ENCODE assay signal across 9 mouse cellular contexts in genomic region chr8:120595963-120596362, GRCm38 (mm10). TPM values are rescaled to one million over a fixed set of nuclear protein-coding genes. Genes with fewer than 3 reads are reported as not detected.
DNase-seq lines count a peak whose midpoint lies in the region; ATAC-seq and TF ChIP-seq lines count a peak whose summit lies in the region.
"Had no signal": no experiment of that assay in that cellular context is flagged by ENCODE, and none has a peak within 500 bp of the region (broad histone marks: within the 10 kb centered on the region; RNA-seq: fewer than 3 reads in every experiment).

No protein-coding gene starts in this region.

- no peak for ATAC-seq in kidney, embryonic 15.5 days (replicated peaks; ENCODE audit: low FRiP score)
- ATAC-seq in common myeloid progenitor, adult 5-6 weeks (replicated peaks; ENCODE audit: low read depth, poor library complexity, severe bottlenecking) = peak; percentile 78
- ATAC-seq in kidney, postnatal 0 days (replicated peaks; ENCODE audit: low FRiP score, low read depth) = no peak
- ATAC-seq in midbrain, postnatal 0 days (ENCODE audit: low FRiP score) = no peak

- no peak overlapping the region for H3K27ac ChIP-seq in kidney, embryonic 15.5 days
- no peak overlapping the region for H3K27ac ChIP-seq in kidney, postnatal 0 days
- H3K27ac ChIP-seq in midbrain, postnatal 0 days (ENCODE audit: low read depth, low read length) = no peak overlapping the region

- H3K9me3 ChIP-seq in kidney, embryonic 15.5 days (replicated peaks) = no peaks in the 10 kb centered on the region
- H3K9me3 ChIP-seq in kidney, postnatal 0 days (replicated peaks; ENCODE audit: low read length) = no peaks in the 10 kb centered on the region
- no peaks in the 10 kb centered on the region for H3K9me3 ChIP-seq in midbrain, postnatal 0 days (ENCODE audit: low read length)

- no peak overlapping the region for H3K9ac ChIP-seq in kidney, embryonic 15.5 days
- no peak overlapping the region for H3K9ac ChIP-seq in kidney, postnatal 0 days (ENCODE audit: low read depth, low read length)
- H3K9ac ChIP-seq in midbrain, postnatal 0 days (replicated peaks; ENCODE audit: low read length, poor library complexity, severe bottlenecking) = no peak overlapping the region

- no peak overlapping the region for H3K4me3 ChIP-seq in kidney, embryonic 15.5 days (replicated peaks)
- no peak overlapping the region for H3K4me3 ChIP-seq in kidney, postnatal 0 days (replicated peaks; ENCODE audit: low read depth, low read length)
- no peak overlapping the region for H3K4me3 ChIP-seq in midbrain, postnatal 0 days (ENCODE audit: low read depth, low read length)
- H3K4me3 ChIP-seq: myocyte had no signal

- no peaks in the 10 kb centered on the region for H3K36me3 ChIP-seq in kidney, embryonic 15.5 days
- no peaks in the 10 kb centered on the region for H3K36me3 ChIP-seq in kidney, postnatal 0 days (ENCODE audit: insufficient read depth, low read length)
- H3K36me3 ChIP-seq in midbrain, postnatal 0 days (ENCODE audit: insufficient read depth, low read length) = no peaks in the 10 kb centered on the region

- H3K4me2 ChIP-seq in kidney, embryonic 15.5 days = no peak overlapping the region
- no peak overlapping the region for H3K4me2 ChIP-seq in kidney, postnatal 0 days (ENCODE audit: low read length)
- no peak overlapping the region for H3K4me2 ChIP-seq in midbrain, postnatal 0 days (ENCODE audit: low read depth, low read length, poor library complexity, severe bottlenecking)

- H3K27me3 ChIP-seq in kidney, embryonic 15.5 days = no peaks in the 10 kb centered on the region
- 0 out of 2 replicates have a peak, but pooled peaks cover 3% of the 10 kb centered on the region for H3K27me3 ChIP-seq in kidney, postnatal 0 days (ENCODE audit: insufficient read depth, low read length)
- H3K27me3 ChIP-seq in midbrain, postnatal 0 days (ENCODE audit: insufficient read depth, low read length) = no peaks in the 10 kb centered on the region

- TF ChIP-seq CTCF in kidney, postnatal 0 days (IDR thresholded peaks at IDR 0.05; ENCODE audit: low read depth) = peak; percentile 85
- peak; percentile 89 for TF ChIP-seq CTCF in midbrain, postnatal 0 days (IDR thresholded peaks at IDR 0.05)

- WGBS in kidney, embryonic 15.5 days = 10% methylated on average over 5 of the region's 5 CpGs
- 13% methylated on average over 5 of the region's 5 CpGs for WGBS in kidney, postnatal 0 days
- 11% methylated on average over 5 of the region's 5 CpGs for WGBS in midbrain, postnatal 0 days

- peak; percentile 60 for DNase-seq in kidney, adult 18-20 months
- DNase-seq in CD4-positive helper T cell, adult 2 months (ENCODE audit: low read depth, low spot score) = peak; percentile 67
- peak; percentile 81 for DNase-seq in MN1 (ENCODE audit: low spot score)
- DNase-seq in kidney, postnatal 0 days (ENCODE audit: low spot score) = peak; percentile 68
- peak; percentile 60 for DNase-seq in midbrain, postnatal 0 days (ENCODE audit: low spot score)
- no peak for DNase-seq in urinary bladder, postnatal 36 days (ENCODE audit: low spot score in 2 of 2)

- H3K4me1 ChIP-seq in kidney, embryonic 15.5 days = peaks cover 9% of the 10 kb centered on the region
- 0 out of 2 replicates have a peak, but pooled peaks cover 3% of the 10 kb centered on the region for H3K4me1 ChIP-seq in kidney, postnatal 0 days (replicated peaks; ENCODE audit: insufficient read depth, low read length)
- H3K4me1 ChIP-seq in midbrain, postnatal 0 days (ENCODE audit: insufficient read depth, low read length) = no peaks in the 10 kb centered on the region

RNA-seq across cellular contexts. Expression of gene Gins2, which starts 6.9 kb away (rescaled TPM):
- polyA plus RNA-seq in kidney, embryonic 15.5 days (2015; fragmentation: Nextera tagmentation; extraction: Ambion mirVana) = 107 and 110 TPM in 2 replicates
- total RNA-seq in common myeloid progenitor, adult 5-6 weeks (2017) = 22.9 and 48.0 TPM in 2 replicates
- 54.0 and 70.0 TPM in 2 replicates for polyA plus RNA-seq in kidney, postnatal 0 days (2015; fragmentation: Nextera tagmentation; extraction: Ambion mirVana)
- total RNA-seq in midbrain, postnatal 0 days (2014; rRNA removed) = 5.8 and 18.1 TPM in 2 replicates
- 8.4 and 11.3 TPM in 2 replicates for polyA plus RNA-seq in midbrain, postnatal 0 days (2015; fragmentation: Nextera tagmentation; extraction: Ambion mirVana)

RNA-seq across cellular contexts. Expression of gene 1190005I06Rik, which starts 51.5 kb away (rescaled TPM):
- 3.0 and 4.0 TPM in 2 replicates for polyA plus RNA-seq in kidney, embryonic 15.5 days (2015; fragmentation: Nextera tagmentation; extraction: Ambion mirVana)
- total RNA-seq in common myeloid progenitor, adult 5-6 weeks (2017) = 1.2 TPM in 1 of 2 replicates, not detected in the other
- 2.2 and 2.6 TPM in 2 replicates for polyA plus RNA-seq in kidney, postnatal 0 days (2015; fragmentation: Nextera tagmentation; extraction: Ambion mirVana)
- 27.4 and 30.9 TPM in 2 replicates for total RNA-seq in midbrain, postnatal 0 days (2014; rRNA removed)
- 25.4 and 29.5 TPM in 2 replicates for polyA plus RNA-seq in midbrain, postnatal 0 days (2015; fragmentation: Nextera tagmentation; extraction: Ambion mirVana)

Comparison
In these comparisons a context has a peak if more than half of its experiments do, and no peak if none do; other contexts are left out.
1. DNase-seq: peak in kidney, adult 18-20 months (single experiment), CD4-positive helper T cell, adult 2 months (single experiment), MN1 (single experiment), kidney, postnatal 0 days (single experiment) and midbrain, postnatal 0 days (single experiment); none in urinary bladder, postnatal 36 days (0 of 2).